Mouse (Mus musculus) megakaryocyte, embryonic 14.5 days (primary cell): Measurements from ENCODE around the gene Rapgef6.

Source experiments
- FLI1 ChIP-seq: IDR thresholded peaks from 2 replicates; pipeline ENCODE4 v1.6.1; 2012; ENCODE audit warnings: low read length, inconsistent platforms, mixed read lengths
- GATA1 ChIP-seq: IDR thresholded peaks from 3 replicates; pipeline ENCODE4 v1.6.1; 2012; ENCODE audit warnings: mixed read lengths, low read length, inconsistent platforms, borderline replicate concordance

- TF ChIP-seq GATA1 (no peak), FLI1 (no peak)
These were observed 214.3 kb downstream of the Rapgef6 start for GRCm38 (mm10) chr11:54736903-54737302.
